Mouse (Mus musculus) embryo, embryonic 11.5 days (tissue): ENCODE data around the gene Tlx3.

Source experiments
- DNase-seq: peaks from one replicate; pipeline ENCODE4 v3.0.0-alpha.2; 2012; ENCODE audit warnings: low read depth, low spot score

Gene Tlx3

DNA sequence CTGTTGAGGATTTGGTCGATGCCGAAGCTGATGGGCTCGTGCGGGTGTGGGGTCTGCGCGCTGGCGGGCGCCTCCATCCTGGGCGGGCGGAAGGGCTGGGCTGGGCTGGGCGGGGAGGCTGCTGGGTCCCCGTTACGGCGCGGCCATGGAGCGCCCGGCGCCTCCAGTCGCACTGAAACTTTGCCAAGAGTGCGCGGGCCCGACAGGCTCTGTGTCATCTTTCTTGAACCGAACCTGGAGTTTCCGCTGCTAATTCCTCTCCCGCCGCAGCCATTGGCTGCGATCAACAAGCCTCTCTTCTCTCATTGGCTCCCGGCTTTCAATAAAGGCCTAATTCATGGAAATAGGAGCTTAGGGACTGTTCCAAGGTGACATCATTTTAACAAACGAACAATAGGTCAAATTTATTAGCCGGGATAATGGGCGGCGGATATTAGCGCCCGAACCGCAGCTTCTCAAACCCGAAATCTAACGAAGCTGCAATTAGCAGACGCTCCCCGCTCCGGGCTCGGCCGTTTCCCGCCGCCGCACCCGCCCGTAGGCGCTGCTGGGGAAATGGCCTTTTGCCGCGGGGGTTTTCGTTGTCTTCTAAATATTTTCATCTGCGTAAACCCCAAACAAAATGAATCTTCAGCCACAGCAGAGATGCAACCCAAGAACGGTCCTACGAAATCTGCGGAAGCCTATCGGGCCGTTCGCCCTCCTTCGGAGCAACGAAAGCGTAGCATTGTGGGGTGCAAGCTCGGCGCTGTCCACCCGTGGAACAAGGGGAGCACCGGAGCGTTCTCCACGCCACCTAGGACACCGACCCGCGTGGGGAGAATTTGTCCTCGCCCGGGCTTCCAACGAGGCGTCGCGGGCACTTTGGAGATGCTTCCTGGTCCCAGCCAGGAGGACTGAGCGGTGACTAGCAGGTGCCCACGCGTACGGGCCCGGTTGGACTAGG, at the start of gene Tlx3:
Gene Tlx3, minus strand, starts transcription at position 207 of the 946 bp plus-strand sequence.
- DNase-seq, result no peak

DNA sequence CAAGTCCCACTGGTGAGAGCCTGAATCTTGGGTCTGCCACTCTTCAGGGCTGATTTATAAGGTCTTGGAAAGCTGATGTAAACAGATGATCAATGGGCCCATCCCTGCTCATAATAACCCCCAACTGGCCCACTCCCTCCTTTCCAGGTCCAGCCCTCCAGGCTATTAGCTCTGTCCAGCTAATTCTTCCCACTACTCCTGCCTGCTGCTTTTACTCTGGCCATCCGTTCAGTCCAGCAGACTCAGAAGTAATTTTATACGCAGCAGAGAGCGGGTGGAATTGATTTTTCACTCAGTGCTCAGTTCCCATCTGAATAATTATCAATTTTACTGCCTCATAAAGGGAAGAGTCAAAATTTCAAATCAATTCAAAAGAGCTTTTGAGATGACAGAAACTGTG, 36.9 kb upstream of the Tlx3 start:
- no peak for DNase-seq

DNA sequence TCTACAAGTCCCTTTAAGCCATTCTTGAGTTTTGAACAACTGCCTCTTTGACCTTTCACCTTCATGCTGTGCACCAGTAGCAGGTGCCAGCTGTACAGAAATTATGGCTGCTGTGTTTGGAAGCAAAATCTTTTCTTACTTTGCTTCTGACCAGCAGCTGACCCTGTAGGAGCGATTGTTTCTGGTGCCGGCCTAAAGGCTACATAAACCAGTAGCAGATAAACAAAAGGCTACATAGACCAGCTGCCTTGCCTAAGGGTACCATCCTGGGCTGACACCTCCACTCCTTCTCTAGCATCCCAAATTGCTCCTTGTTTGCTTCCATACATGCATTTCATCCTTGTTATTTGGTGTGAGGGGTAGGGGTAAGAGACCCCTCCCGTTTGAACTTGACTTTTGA, 30.7 kb upstream of the Tlx3 start:
- no peak for DNase-seq

DNA sequence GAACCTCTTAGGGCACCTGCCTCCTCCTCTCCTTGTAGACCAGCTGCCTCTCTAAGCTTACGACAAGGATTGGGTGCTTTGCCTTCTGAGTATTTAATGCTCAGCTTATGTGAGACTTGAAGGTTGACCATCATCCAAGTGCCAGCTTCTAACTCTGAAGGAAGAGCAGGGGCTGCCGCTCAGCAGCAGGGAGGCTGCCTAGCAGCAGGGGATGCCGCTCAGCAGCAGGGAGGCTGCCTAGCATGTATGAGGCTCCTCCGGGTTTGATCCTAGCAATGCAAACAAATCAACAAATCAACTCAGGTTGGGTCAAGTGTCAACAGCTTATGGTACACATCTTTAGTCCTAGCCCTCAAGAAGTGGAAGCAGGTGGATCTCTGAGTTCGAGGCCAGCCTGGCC, 28.7 kb upstream of the Tlx3 start:
- no peak for DNase-seq

DNA sequence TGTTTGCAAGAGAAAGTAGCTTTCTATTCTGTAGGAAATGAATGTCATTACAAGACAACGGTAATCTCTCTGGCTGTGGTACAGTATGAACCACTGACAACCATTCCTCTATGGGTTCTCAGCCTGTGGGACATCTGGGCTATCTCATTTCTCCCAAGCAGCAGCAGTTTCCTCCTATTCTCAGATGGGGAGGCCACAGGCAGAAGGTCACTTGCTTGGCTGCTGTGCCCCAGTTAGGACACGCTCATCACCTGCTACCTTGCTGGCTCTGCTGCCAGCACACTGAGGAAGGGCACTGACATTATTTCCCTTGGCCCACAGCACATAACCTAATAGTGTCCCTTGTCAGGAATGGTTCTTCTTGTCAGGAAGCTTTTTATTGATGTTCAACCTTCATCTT, 24.8 kb upstream of the Tlx3 start:
- no peak for DNase-seq

DNA sequence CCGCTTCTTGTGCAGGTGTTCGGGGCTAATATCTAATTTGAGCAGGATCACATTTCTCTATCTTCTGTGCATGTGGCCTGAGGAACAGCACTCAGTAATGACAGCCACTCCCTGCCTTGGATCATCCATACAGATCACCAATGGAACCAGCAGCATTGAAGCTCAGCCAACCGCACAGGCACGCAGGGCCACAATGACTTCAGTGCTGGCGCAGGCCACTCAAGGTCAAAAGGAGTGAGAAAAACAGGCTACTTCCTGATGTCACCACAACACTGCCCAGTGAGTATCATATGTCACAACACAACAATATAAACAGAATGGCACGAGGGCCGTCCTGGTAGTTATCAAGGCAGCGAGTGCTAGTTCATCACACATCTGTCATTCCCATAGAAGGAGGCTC, 23.1 kb upstream of the Tlx3 start:
- no peak for DNase-seq

DNA sequence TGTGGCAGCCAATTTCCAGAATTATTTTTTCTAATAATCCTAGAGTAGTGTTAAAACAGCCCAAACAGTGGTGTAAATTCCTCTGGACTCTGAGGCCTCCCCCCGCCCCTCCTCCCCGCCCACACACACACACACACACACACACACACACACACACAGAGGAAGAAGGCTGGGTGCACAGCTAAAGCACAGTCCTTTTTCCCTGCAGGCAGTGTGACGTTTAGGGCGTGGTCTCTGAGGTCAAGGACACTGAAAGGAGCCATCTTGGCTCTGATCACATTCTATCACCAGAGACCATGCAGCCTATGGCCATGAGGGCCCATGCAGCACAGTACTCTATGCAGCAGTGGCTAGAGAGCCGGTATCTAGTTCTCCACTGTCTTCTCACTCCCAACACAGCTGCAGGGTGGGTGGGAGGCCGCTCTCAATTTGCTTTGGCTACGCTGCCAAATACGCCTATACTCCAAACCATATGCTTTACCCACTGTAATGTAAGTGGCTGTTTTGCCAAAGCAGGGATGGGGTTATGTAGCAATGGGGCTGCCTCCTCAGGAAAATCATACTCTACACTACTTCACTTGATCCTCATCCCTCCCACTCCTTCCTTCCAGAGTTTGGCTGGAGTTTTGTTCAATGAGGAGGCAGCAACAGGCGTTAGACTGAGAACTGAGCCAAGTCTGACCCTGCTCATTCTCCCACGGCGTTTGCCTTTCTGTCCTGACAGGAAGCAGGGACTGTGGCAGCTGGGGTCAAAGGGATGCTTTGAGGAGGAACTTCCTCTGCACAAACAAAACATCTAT, 18.4 kb upstream of the Tlx3 start:
- no peak for DNase-seq

DNA sequence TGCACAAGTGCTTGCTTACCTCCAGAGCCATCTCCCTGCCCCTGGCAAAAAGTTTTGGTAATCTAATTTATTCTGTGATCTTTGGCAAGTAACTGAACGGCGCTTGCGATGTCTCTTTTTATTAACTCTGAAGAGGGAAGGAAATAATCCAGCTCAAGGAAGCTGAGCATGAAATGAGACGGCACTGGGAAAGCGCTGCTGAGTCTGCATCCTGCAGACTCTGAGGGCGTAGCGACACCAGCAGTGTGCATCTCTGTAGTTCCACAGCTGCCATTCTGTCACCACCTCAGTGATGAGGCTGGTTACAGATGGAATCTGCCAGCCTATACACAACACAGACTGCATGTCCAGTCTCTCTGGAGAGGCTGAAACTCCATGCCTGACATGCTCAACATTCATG, 17.4 kb upstream of the Tlx3 start:
- no peak for DNase-seq

DNA sequence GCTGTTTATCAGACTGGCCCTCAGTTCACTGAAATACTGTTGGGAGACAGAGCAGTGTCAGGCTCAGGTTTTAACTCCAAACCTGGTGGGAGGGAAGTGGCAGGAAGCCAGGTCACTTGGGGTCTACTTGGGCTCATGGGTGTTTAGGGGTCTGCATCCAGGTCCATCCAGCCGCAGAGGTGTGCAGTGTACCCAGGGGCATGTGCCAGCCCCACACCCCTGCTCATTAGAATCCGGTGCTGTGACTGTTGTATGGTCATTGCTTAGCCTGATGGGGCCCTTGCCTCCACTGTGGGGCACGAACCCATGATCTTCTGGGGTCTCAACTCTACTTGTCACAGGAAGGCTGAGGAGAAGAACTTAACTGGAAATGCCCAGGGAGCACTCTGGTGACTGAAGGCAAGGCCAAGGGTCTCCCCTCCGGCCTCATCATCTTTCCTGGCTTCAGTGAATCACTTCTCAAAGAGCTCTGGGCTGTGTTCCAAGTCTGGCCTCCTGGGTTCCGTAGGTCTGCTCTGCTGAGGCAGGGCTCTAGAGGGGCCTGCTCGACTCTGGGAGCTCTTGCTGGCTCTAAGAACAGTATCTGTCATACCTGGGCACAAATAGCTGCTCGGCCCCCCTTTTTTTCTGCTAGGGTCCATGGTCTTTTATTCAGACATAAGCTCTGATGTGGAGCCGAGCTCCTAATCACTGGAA, 14.1 kb upstream of the Tlx3 start:
- DNase-seq, result no peak

DNA sequence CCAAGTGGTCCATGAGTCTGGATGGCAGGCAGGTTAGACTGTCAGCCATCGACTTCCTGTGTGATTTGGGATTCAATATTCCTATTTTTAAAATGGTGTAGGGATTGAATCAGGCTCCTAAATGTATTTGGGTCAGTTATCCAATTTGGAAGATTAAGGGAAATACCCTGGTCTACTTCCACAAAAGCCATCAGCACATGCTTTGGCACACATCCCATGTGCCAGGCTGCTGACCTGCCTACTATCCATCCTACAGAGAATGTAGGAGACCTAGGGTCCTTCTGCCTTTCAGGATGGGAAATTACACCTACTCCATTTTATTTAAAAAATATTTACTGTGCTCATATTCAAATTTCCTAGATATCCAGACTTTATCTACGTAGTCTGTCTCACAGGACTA, 4.0 kb upstream of the Tlx3 start:
- no peak for DNase-seq

DNA sequence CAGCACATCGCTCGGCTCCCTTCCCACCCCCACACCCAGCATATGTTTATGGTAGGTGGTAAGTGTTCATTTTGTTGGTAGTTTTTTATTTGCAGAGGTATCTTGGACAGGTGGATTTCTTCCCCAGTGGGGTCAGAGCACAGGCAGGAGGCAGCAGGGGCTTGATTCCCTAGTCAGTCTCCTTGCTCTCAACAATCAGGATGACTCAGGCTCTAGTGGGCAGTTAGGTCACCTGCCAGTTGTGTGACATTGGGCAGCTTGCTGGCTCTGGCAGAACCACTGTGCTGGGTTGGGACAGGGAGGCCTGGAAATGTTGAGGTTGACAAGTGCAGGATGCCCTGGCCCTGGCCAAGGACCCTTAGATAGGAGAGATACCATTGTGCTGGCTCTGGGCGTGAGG, 1.6 kb upstream of the Tlx3 start:
- no peak for DNase-seq

DNA sequence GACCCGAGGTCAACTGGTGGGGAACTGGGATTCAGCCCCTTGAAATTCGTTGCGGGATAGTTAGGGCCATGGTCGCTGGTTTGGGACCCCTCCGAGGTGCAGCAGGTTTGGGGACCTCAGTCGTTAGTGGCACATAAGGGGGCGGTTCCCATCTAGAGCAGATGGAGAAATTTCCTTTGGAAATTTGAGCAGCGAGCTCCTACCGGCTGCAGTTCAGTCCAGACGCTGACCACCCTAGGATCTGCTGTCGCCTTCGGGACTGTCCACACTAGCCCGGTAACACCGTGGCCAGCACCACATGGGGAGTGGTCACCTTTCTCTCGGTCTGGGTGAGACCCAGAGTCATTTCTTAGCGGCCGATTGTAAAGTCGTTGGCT, 928 bp upstream of the Tlx3 start:
- DNase-seq, result no peak

DNA sequence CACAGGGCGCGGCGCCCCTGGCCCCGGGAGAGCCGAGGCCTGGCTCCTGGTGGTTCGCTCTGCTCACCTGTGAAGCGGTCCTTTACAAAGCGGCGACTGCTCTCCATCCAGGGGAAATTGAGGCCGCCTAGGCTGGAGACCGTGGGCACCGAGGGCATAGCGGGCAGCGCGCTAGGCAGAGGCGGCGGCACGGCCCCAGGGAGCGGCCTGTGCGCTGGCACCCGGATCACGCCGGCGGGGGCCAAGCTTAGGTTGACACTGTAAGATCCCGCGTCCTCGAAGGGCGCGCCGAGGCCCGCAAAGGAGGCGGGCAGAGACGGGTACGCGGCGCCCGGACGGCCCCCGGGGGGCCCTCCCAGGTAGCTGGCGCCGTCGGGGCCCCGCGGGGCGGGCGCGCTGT, 417 bp downstream of the Tlx3 start:
- no peak for DNase-seq

DNA sequence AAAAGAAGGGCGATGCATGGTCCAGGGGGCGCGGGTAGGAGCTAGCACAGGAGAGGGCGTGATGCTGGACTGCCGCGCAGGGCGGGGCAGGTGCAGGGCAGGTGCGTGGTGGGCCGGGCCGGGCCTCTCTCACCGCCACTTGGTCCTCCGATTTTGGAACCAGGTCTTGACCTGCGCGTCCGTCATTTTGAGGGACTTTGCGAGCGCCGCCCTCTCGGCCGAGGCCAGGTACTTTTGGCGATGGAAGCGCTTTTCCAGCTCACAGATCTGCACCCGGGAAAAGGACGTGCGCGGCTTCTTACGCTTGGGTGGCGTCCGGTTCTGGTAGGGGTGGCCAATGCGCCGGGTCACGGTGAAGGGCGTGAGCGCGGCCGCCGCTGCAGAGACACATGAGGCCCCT, 1.1 kb downstream of the Tlx3 start:
- DNase-seq, result no peak

DNA sequence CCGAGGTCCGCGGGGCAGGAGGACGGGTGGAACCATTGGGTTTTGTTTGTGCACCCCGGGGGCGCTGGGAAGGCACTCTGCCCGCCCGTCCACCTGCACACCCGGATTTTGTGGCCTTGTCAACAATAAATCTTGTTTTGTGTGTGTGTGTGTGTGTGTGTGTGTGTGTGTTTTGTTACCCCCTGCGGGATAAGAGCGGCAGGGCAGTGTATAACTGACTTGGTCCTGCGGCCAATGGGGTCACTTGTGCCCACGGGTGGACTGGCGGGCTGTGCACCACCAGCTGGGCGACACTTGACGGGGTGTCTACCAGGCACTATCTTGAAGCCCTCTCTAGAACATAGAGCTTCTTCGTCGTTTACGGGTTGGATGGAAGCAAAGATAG, 1.8 kb downstream of the Tlx3 start:
- no peak for DNase-seq

DNA sequence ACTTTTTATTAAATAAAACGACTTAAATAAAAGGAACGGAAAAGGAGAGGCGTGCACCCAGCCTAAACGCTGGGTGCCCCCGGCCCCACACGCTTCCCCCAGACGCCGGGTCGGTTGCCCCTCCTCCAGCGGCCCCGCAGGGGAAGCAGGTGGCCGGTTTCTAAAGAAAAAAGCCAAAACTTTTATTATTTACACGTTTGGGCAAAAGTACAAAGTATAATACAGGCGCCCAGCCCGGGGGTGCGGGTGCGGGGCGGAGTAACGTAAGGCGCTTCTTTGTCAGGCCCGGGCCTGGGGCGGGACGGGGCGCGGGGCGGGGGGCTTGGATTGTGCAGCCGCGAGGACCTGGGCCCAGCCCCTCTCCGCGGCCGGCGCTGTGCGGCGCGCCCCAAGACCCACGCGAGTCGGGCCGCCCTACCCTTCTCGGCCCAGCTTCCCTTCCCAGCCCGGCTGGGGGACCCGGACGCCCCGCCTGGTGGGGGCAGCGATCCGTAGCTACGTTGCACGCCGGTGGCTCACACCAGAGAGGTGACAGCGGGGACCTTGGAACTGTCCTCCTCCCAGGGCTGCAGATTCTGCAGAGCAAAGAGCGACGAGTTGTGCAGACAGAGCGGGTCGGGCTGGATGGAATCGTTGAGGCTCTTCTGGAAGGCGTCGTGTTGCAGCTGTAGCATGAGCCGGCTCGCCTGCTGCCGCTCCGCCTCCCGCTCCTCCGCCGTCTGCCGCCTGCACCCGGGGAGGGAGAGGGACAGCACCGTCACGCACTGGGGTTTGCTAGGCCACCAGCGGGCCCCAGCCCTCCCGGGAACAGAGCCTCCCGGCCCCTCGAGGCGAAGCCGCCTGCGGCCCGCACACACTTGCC, 2.4 kb downstream of the Tlx3 start:
- no peak for DNase-seq

DNA sequence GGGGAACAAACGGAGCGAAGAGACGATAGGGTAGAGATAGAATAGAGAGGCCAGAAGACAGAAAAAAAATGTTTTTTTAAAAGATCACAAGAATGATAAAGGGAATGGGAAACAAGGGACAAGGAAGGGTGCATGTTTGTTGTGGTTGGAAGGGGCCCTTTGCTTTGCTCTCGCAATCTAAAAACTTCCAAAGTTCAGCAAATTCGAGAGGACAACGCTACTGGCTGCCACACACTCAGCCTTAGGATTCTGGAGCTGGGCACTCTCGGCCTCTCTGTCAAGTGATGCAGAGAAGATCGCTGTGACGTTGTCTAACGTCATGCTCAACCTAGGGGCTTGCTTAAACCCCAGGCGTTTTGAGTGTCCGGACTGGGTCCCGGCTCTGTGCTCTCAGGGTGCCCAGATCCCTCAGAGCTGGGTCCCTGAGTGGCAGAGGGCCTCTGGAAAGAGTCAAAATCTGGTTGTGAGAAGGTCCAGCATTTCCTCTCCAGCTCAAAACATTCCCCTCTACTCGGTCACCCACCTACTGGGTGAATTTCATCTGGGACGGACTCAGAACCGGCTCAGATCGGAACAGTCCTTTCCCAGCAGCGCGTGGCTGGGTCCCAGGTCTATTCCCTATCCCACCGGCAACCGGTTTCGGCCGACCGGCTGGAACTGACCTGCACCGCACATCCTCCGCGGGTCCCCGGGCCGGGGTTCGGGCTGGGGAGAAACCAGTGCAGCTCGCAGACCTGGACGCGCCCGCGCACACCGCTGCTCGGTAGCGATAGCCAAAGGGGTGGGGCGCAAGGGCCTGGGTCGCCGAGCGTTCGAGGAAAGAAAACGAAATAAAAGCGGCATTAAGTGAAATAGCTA, 3.3 kb downstream of the Tlx3 start:
- DNase-seq, result no peak

DNA sequence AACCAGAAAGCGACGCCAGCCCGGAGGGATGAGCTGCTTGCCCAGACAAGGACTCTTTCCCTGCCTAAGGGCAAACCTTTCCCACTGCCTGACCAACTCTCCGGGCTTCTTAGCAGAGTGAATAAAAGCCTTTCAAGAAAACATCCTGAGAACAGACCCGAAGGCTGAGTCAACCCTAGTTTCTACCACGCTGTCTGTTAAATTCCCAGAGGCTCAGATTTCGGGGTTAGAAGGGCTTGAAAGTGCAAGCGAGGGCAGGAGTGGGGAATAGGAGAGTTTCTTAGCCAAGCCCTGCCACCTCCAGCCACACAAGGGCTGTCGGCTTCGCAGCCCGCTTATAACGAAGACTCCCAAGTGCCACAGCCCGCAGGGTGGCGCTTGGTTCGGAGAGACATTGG, 4.3 kb downstream of the Tlx3 start:
- no peak for DNase-seq

DNA sequence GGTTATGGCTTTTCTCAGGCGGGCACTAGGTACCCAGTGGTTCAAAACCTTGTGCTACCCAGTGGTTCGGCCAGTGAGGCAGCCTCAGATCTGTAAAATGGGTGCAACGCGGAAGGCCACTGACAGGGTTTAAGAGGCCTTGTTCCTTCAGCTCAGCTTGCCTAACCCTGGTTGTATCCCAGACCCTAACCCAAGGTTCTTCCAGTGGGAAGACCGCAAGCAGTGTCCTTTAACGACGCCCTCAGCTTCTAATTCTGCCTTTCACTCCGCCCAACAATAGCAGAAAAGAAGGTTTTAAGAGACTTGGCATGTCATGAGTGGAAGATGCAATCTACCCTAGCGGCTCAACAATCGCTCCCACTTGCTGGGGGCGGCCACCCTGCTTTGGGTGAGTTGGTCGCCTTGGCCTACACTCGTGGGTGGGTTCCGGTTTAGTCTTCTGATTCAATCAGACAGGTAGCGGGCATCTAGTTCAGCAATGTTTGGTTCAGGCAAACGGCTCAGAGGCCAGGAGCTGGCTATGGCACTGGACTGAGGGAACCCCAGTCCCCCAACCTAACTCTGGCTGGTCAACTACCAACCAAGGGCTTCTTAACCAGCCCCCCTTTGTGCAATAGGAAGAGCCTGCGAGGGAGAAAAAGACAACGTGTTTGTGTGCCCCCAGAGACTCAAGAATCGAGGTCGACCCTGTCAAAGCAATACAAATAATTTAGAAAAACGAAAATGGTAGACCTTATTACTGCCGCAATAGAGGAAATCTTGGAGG, 4.9 kb downstream of the Tlx3 start:
- no peak for DNase-seq

DNA sequence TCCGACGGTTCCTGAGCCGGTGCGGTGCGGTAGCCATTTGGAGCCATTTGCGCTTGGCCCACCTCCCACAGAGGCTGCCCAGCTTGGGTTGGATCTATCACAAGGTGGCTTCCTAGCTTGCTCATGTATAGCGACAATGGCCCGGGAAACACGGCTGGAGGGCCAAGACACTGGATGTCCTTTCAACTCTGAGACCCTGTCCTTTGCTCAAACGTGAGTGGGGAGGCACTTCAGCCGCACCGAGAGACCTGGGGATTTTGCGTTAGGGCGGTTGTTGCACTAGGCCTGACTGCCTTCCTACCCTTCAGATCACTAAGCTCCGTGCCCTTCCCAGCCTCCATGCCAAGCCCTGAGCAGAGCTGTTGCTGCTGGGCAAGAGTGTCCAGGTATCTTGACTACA, 5.7 kb downstream of the Tlx3 start:
- no peak for DNase-seq
